Mouse (Mus musculus): Measurements from ENCODE around the gene 4931428F04Rik. TPM values are rescaled to one million over a fixed set of nuclear protein-coding genes. Genes with fewer than 3 reads are reported as not detected.
A peak's percentile ranks its signal among the peaks of the same experiment; 100 is the strongest.

Gene 4931428F04Rik
- total RNA-seq (2021): 2.6 and 4.6 TPM in 2 replicates
- long read RNA-seq, experiment 1, partial matches to known transcripts: 0 of 5 reads
- long read RNA-seq, experiment 1, other reads (novel, unspliced or antisense): 0 of 5 reads
- long read RNA-seq, experiment 2, partial matches to known transcripts: 0 of 3 reads
- long read RNA-seq, experiment 2, other reads (novel, unspliced or antisense): 2 of 3 reads

DNA sequence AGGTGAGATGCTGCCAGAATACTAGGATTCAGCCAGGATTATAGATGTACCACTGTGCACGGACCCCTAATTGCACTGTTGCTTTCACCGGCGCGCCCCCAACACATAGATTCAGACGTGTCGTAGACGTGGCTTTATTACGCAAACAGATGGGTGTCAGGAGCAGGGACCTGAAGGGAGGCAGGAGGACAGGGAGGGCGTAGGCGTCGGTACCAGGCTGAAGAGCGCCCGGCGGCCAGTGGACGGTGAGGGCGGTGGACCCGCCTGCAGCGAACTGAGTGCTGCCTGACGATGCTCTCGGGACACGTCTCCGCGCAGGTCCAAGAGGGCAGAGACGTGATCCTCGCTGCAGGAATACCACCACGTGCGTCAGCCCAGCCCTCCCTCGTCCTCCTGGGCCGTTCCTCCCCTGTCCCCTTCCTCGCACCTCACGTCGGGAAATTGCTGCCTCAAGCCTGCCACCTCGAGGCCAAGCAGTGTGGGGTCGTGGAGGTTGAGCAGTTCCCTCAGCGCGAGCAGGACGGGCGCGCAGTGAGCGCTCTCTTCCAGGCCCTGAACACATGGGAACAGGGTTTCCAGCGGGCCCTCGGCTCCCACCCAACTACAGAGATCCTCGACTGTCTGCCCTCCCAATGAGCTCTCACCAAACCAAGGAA, at the start of gene 4931428F04Rik:
Gene 4931428F04Rik, minus strand, starts transcription at position 60 of the 656 bp plus-strand sequence.
- peak; percentile 82 for DNase-seq

- DNase-seq: no peak
Measured at GRCm38 (mm10) chr8:105338992-105339391, 49.3 kb upstream of the 4931428F04Rik start.

DNA sequence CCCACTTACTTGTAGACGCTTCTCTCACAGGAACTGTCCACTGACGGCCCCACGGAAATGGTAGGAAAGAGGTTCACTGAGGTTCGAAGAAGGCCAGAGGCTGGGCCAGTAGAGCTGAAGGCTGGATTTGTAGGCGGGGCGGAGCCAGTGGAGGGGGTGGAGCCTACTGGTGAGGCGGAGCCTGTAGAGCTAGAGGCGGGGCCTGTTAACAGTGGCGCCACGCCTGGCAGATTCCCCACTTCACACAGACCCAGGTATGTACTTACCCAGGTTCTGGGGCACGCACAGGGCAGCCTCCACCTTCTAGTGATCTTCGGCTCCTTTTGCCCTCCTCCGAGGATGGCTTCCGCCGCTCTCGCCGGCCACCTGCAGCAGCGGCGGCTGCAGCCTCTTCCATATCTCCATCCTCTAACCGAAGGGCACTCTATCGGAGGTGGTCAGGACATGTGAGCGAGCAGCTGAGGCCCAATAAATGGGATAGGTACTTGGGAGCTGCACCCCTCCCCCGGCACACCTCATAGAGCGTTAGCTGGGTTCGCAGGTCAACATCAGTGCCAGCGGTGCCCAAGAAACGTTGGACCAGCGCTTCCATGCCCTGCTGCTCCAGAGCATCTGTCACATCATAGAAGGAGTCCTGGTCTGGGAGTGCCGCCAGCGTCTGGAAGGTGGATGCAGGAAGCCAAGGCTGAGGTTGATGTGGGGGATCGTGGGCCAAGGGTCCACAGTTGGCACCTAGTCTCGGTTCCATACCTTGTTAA, 46.9 kb upstream of the 4931428F04Rik start:
- DNase-seq: no peak

DNA sequence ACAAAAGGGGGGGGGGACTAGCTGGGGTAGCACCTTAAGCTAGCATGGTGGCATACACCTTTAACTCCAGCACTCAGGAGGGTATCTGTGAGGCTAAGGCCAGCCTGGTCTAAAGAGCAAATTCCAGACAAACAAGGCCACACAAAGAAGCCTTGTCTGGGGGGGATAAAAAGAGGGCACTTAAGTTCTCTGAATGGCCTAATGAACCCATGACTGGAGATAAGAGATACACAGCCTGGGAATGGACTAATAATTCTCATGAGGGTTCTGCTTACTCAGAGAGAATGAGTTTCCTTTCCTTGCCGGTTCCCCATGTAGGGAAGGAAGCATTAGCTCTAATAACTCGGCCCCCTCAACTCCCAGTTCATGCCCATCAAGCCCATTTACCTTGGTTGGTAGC, 42.9 kb upstream of the 4931428F04Rik start:
- DNase-seq: no peak

DNA sequence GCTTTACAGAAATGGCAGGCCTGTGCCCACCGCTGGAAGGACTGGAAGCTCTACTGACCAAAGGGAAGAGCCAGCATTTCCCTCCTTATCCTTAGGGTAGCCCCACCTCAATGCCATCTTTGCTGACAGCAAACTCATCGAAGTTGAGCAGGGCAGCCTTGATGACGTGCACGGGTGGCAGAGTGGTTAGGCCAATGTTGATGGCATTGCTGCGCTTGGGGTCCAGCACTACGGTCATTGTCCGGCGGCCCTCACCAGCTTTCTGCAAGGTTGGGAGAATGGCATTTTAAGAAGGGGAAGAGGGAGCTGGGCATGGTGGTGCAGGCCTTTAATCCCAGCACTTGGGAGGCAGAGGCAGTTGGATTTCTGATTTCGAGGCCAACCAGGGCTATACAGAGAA, 42.3 kb upstream of the 4931428F04Rik start:
- DNase-seq: no peak

DNA sequence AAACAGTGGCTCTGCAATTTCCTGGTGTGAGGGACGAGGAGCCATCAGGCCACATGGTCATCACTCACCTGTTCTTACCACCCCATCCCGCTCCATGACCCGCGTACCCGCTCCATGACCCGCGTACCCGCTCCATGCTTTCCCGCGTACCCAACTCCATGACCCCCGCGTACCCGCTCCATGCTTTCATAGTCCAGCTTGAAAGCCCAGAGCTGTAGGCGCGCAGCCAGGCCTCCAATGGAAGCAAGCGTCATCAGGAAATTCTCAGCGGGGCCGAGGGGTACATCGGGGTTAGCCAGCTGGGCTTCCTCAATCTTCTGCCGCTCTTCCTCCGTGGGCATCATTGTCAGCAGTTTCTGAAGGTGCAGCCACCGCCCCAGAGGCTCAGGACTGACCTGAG, 41.8 kb upstream of the 4931428F04Rik start:
- no peak for DNase-seq

DNA sequence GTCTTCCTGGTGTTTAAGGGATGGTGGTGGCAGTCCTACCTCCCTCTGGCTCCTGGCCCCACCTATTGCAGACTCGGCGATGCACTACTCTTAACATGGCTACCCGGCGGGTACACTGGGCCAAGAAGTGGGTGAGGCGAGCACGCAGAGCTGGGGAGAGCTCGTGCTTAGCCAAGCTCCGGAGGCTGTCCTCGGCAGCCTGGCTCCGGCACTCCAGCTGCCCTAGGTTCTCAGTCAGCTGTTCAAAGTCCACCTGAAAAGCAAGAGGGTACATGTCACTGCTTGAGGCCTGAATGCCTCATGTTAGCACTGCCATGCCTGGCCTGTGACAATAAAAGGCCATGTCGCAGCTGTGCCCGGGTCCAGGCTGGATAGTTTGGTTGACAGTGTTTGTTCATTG, 40.7 kb upstream of the 4931428F04Rik start:
- no peak for DNase-seq

- no peak for DNase-seq
Measured at GRCm38 (mm10) chr8:105326968-105327367, 37.3 kb upstream of the 4931428F04Rik start.

DNA sequence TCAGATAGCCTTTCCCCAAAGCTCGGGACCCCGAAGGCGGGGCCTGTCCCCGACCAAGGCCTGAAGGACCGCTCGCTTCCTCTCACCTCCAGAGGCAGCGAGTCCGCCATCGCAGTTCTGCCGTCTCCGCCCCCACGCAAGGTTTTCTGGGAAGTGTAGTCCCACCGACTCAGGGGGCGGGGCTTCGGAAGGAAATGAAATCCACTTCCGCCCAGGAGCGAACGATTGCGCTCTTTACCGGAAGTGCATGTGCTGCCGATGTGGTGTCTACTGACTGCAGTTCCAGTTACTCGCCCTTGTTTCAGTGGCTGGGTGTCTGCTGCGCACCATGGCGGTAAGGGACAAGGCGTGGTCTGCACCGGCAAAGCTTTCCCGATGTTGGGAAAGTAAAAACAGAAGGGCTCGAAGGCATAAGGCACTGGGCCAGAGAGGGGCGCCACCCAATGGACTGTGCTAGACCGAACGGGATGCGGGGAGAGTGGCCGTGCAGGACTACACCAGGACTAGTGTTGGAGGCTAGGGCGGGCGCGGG, 36.5 kb upstream of the 4931428F04Rik start, which contains the start of the genes Lrrc29 and Tmem208:
Gene Lrrc29, minus strand, starts transcription at position 138 of the 532 bp plus-strand sequence.
Gene Tmem208, plus strand, starts transcription at position 214 of the 532 bp plus-strand sequence.
- DNase-seq: peak; percentile 98

DNA sequence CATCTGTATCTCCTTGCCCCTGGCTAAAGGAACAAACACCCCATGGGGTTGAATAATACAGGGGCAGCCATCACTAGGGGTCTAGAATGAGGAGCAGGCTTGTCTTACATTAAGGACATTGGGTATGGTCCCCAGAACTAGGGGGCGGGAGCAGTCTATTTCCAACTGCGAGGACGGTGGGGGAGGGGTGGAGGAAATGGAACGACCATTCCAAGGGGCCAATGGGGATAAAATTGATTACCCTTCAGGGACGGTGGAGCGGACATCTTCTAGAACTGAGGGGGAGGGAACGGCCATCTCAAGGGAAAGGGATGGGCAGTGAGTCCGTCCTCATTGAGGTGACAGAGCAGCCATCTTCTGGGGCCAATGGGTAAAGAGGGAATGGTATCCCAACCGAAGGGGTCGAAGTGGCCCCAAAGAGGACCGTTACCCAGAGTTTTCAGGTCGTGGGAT, 36.0 kb upstream of the 4931428F04Rik start:
- DNase-seq: no peak

DNA sequence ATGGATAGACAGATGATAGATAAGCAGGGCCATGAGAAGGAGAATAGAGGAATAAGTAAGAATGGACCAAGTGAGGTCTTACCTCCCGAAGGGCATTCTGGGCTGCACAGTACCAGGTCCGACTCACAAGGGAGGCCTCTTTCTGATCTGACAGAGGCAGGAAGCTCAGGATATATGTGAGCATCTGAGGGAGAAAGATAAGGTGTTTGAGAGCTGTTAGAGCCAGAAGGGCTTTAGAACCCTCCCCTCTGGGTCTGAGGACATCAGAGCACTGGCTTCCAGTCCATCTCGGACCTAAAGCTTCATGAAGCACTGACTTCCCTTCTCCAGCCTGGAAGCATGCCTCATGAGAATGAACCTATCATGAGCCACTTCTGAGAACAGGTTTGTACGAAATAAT, 33.5 kb upstream of the 4931428F04Rik start:
- no peak for DNase-seq

GRCm38 (mm10) chr8:105318662-105319190, 29.1 kb upstream of the 4931428F04Rik start:
- no peak for DNase-seq

DNA sequence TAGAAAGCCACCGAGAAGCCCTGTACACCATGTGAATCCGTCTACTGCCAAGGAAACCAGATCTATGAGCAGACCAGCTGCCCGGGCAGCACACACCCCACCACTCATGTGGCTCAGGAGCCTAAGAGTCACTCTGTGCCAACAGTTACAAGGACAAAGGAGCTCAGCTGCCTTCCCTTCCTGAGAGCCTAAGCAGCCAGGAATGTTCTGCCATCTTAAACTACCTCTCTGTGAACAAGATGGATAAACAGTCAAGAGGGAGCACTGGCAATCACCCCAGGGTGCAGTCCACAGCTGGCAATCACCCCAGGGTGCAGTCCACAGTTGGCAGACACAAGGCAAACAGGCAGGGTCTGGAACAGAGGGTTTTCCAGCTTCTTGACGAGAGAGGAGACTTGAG, 28.3 kb upstream of the 4931428F04Rik start:
- DNase-seq: no peak

DNA sequence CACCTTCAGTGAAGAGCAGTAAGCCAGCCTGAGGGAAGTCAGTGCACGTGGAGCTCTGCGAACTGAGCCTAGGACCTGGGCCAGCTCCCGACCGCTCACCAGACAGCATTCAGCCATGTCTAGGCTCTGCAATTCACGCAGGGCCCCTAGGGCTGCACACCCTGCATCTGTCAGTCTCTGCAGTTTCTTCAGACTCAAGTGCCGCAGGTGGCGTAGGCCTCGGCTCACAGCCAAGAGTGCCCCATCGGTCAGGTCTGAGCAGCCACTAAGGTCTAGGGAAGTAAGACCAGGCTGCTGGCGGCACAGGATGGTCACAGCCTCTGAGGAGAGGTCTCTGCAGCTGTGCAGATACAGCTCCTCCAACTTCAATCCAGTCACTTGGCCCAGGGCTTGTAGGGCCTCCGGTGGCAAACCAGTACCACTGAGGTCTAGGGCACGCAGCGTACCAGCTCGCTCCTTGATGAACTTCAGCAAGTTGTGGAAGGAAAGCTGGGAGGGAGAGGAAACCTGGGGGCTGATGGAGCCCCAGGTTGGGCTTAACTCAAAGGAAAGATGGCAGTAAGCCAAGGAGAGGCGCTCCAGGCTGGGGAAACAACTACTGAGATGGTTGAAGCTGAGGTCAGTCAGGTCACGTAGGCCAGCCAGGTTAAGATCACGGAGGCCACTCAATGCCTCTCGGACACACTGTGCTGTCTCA, 25.6 kb upstream of the 4931428F04Rik start:
- no peak for DNase-seq

DNA sequence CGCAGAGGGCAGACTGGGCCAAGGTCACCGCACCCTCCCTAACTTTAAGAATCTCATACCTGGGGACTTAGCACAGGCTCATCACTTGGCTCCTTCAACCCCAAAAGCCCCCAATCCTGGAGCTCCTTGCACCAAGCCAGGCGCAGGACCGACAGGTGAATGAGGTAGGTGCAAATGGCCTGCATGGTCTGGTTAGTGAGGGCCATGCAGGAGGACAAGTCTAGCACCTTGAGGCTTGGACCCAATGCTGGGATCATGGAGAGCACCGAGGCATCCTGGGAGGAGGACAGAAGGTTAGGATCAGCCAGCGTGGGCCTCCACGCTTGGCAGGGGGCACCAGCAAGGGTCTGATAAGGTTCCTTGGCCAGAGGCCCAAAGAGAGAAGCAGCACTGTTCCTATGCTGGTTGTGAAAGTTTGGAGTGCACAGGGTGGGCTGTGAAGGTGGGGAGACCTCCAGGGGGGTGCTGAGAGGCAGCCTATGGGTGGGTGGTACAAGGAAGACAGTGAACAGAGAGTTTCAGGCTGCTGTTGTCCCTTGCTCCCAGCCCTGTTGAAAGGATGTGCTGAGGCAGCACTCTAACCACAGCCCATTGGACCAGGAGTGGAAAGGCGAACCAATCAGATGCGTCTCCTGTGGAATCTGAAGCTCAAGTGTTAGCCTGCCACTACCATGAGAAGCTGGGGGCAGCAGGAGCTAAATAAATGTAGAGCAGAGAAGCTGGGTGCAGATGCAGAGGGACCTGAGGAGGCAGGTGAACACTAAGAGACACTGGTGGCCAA, 24.1 kb upstream of the 4931428F04Rik start:
- DNase-seq: no peak

- DNase-seq: no peak
Measured at GRCm38 (mm10) chr8:105312891-105313481, 23.3 kb upstream of the 4931428F04Rik start.

DNA sequence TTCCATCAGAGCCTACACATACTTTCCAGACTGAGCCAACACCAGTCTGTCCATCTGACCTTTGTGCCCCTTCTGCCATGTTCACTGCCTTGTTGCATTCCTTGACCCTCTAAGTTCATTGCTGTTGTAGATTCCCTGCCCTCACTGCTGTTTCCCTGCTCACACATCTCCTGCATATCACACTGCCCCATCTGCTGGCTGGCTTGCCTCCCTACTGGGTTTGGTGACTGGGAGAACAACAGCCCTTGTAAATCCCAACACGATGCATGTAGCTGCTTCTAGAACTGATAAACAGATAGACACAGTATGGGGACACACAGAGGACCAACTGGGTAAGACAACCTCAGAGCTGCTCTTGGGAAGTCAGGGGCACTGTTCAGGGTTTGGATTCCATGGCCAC, 22.1 kb upstream of the 4931428F04Rik start:
- DNase-seq: no peak

- no peak for DNase-seq
Measured at GRCm38 (mm10) chr8:105310118-105310517, 20.5 kb upstream of the 4931428F04Rik start.

- no peak for DNase-seq
Measured at GRCm38 (mm10) chr8:105309142-105309847, 19.6 kb upstream of the 4931428F04Rik start.

DNA sequence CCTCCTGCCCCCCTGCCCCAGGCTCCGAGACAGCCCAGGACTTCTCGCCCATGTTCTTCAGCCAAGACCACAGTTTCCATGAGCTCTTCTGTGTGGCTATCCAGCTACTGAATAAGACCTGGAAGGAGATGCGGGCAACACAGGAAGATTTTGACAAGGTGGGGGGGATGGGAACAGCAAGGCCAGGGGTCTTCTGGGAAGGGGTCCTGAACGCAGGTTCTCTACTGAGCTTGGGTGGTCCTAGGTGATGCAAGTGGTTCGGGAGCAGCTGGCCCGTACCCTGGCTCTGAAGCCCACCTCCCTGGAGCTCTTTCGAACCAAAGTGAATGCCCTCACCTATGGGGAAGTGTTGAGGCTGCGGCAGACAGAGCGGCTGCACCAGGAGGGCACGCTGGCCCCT, 18.8 kb upstream of the 4931428F04Rik start:
- no peak for DNase-seq
